Mouse (Mus musculus): Measurements from ENCODE around the gene Cpxm2. TPM values are rescaled to one million over a fixed set of nuclear protein-coding genes. Genes with fewer than 3 reads are reported as not detected.

Gene Cpxm2
- not detected for polyA plus RNA-seq (2017; shearing (Covaris generic))

GRCm38 (mm10) chr7:132154368-132154961, at the start of gene Cpxm2:
Cpxm2 (minus strand) TSS chr7:132154739.

Other genes with a start within 250 kb of the Cpxm2 start
- gene Gpr26, start 188.3 kb downstream of the Cpxm2 start, polyA plus RNA-seq (2017; shearing (Covaris generic)), result not detected
- gene Chst15, start 162.5 kb upstream of the Cpxm2 start, polyA plus RNA-seq (2017; shearing (Covaris generic)), result 15.3 TPM